Mouse (Mus musculus) urinary bladder, postnatal 25 days (tissue): Measurements from ENCODE around the gene Slc41a1.

Experiments used
- DNase-seq: peaks from one replicate; pipeline ENCODE4 v3.0.0; 2022; ENCODE audit warnings: low spot score

Gene Slc41a1

DNA sequence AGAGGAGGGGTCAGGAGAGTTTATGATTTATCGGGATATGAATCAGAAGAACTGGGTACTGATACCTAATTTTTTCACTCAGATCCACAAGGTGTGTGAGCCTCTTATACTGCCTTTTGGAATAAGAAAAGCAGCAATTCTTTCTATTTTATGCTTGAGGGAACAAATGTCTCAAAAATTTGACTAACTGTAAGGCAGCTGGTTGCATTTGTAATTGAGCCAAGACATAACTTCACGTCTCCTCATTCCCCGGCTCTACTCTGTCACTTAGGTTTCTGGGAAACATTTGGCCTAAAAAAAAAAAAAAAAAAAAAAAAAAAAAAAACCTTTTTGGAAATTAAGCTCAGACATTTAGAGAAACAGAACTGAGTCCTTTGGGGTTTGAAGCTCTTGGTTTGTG is 59.3 kb downstream of the Slc41a1 start:
- DNase-seq: no peak

DNA sequence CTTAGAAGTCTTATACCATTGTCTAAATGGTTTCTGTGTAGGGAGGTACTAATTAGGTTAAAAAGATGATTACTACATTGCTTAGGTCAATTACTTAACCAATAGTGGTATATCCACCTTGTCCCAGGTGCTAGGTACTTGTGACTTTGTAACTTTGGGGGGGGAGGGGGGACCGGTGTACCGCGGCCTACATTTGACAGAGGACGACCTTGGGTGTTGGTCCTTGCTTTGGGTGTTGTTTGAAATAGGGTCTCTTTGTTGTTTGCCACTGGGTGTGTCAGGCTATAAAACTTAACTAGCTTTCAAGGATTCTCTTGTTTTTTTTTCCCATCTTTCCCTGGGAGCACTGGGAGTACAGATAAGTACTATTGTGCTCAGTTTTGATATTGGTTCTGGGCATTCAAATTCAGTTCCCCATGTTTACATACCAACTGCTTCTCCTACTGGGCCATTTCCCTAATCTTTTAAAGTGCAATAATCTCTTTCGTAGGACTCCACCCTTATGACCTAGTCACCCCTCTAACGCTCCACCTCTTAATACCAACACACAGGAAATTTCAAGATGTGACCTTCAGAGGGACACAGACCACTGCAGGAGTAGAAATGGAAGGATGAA is 62.9 kb downstream of the Slc41a1 start:
- DNase-seq: no peak

DNA sequence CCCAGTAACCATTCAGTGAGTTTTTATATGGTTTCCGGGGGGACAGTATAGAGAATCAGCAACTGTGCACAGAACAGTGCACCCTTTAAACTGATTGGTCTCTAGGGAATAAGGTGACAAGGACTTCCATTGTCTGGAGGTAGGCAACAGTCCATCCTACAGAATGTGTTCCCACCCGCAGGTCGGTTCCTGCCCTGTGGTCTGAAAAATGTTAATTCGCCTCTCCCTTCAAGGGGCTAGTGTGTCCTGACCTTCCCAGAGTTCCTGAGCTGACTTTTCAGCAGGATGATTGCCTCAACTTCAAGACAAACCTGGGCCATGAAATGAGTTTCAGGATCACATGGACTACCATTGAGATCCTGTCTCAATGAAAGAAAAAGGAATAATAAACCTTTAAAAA is 64.1 kb downstream of the Slc41a1 start:
- no peak for DNase-seq
